Mouse (Mus musculus) neural tube, embryonic 11.5 days (tissue): Measurements from ENCODE around the gene Zkscan1. TPM values are rescaled to one million over a fixed set of nuclear protein-coding genes. Genes with fewer than 3 reads are reported as not detected.
"Not testable (repeated sequence)": the region's sequence is repeated elsewhere in the genome, so short reads cannot be mapped to it uniquely, and the experiment has no call there.

Source experiments
- ATAC-seq: fragments of 200-750 bp; cut with Nextera tagmentation; 2 replicates; pipeline ENCODE4 v1.8.0; 2017; ENCODE audit warnings: moderate number of reproducible peaks, mild to moderate bottlenecking, moderate TSS enrichment, moderate library complexity; ENCODE audit not compliant: insufficient read depth, low FRiP score, low TSS enrichment
- DNase-seq: peaks from one replicate; pipeline ENCODE4 v3.0.0-alpha.2; 2015; ENCODE audit warnings: low spot score
- H3K27ac ChIP-seq: fragments of 300-500 bp; sonication (generic); 2 replicates; pipeline ENCODE4 v1.5.1; 2014; ENCODE audit warnings: low read depth, mild to moderate bottlenecking, low read length
- H3K27me3 ChIP-seq: fragments of 300-500 bp; sonication (generic); 2 replicates; pipeline ENCODE4 v1.6.1; 2014; ENCODE audit warnings: mild to moderate bottlenecking, low read length, mixed read lengths; ENCODE audit not compliant: control insufficient read depth, insufficient read depth
- H3K36me3 ChIP-seq: fragments of 300-500 bp; sonication (generic); 2 replicates; pipeline ENCODE4 v1.6.1; 2014; ENCODE audit warnings: mild to moderate bottlenecking, low read length, moderate library complexity, mixed read lengths; ENCODE audit not compliant: control insufficient read depth, insufficient read depth
- H3K4me1 ChIP-seq: fragments of 300-500 bp; sonication (generic); 2 replicates; pipeline ENCODE4 v1.6.1; 2014; ENCODE audit warnings: low read length, mixed read lengths; ENCODE audit not compliant: control insufficient read depth, insufficient read depth
- H3K4me2 ChIP-seq: fragments of 300-500 bp; sonication (generic); 2 replicates; pipeline ENCODE4 v1.6.1; 2014; ENCODE audit warnings: low read depth, mild to moderate bottlenecking, moderate library complexity
- H3K4me3 ChIP-seq: fragments of 300-500 bp; sonication (generic); 2 replicates; pipeline ENCODE4 v1.5.1; 2014; ENCODE audit warnings: low read depth, low read length
- H3K9ac ChIP-seq: fragments of 300-500 bp; sonication (generic); 2 replicates; pipeline ENCODE4 v1.6.1; 2014; ENCODE audit warnings: mild to moderate bottlenecking, low read length
- H3K9me3 ChIP-seq: fragments of 300-500 bp; sonication (generic); 2 replicates; pipeline ENCODE4 v1.6.1; 2016; ENCODE audit warnings: low read length; ENCODE audit not compliant: control insufficient read depth
- WGBS: fragments of 180-500 bp; shearing (Covaris S2); extraction: QIAGEN DNeasy Blood & Tissue Kit; methylation state at CpG from one replicate; pipeline ENCODE4 v1.1.7; 2014; 5-methylcytosine and 5-hydroxymethylcytosine counted together
- polyA plus RNA-seq: library from polyadenylated mRNA; unstranded; fragments of >200 nt; fragmentation: Nextera tagmentation; extraction: Ambion mirVana; gene quantifications from 2 replicates; pipeline ENCODE4 v1.2.1, GENCODE M21; 2014

Gene Zkscan1
- polyA plus RNA-seq, 1 experiment from 2014 or later, result 45.1 TPM

DNA sequence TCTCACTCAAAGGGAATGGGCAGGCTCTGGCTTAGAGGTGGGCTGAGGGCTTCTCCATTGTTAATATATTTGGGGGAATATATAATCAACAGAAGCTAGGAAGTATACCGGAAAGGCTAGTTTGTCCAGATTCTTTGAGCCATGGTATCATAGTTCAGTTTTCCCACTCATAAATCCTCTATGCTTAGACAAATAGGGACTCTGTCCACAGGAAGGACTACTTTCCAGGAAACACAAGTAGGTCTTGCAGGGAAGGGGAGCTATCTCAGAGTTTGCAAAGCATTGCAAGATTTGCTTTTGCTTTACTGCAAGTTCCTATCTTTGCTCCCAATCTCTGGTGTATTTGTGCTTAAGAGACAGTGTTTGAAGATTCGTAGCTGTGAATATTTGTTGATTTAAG lies 20.1 kb downstream of the Zkscan1 start:
- Histone ChIP-seq H3K9ac (no peak overlapping the region), H3K27ac (no peak overlapping the region), H3K27me3 (no peaks in the 10 kb centered on the region), H3K9me3 (no peaks in the 10 kb centered on the region), H3K36me3 (peaks cover 8% of the 10 kb centered on the region), H3K4me2 (no peak overlapping the region), H3K4me3 (no peak overlapping the region), H3K4me1 (no peaks in the 10 kb centered on the region)
- ATAC-seq (no peak), DNase-seq (no peak)
- 96% methylated on average over 2 of the region's 2 CpGs for WGBS

DNA sequence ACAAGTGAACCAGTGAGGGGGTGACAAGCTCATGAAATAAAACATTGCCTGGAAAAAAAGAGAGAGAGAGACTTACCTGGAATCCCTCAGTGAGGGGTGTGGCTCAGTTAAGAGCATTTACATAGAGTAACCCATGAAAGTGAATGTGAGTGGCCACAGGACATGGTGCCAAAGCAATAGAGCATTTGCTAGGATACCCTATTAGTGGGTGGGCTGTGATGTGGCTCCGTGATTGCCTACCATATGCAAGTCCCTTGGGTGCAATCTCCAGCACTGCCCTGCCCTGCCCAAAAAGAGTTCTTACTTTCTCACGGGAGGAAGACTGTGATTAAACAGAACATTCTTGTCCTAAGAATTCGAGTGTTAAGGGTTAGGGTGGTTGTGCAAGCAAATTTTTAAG lies 22.2 kb downstream of the Zkscan1 start:
- H3K4me2 ChIP-seq, result no peak overlapping the region
- 61% methylated on average over 3 of the region's 3 CpGs for WGBS
- H3K9me3 ChIP-seq, result no peaks in the 10 kb centered on the region
- no peaks in the 10 kb centered on the region for H3K4me1 ChIP-seq
- no peak overlapping the region for H3K4me3 ChIP-seq
- H3K9ac ChIP-seq, result no peak overlapping the region
- no peak overlapping the region for H3K27ac ChIP-seq
- DNase-seq (no peak), ATAC-seq (no peak)
- H3K27me3 ChIP-seq, result no peaks in the 10 kb centered on the region
- peaks cover 4% of the 10 kb centered on the region for H3K36me3 ChIP-seq

DNA sequence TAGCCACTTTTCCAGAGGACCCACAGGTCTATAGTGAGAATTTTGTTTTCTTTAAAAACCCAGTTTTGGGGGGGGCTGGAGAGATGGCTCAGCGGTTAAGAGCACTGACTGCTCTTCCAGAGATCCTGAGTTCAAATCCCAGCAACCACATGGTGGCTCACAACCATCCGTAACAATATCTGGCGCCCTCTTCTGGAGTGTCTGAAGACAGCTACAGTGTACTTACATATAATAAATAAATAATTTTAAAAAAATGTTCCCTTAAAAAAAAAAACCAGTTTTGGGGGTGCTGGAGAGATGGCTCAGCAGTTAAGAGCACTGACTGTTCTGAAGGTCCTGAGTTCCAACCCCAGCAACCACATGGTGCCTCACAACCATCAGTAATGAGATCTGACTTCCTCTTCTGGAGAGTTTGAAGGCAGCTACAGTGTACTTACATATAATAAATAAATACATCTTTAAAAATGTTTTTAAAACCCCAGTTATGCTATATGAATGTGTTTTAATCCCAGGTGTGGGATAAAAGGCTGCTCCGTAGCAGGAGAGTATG lies 25.0 kb downstream of the Zkscan1 start:
- H3K4me3 ChIP-seq, H3K27me3 ChIP-seq, H3K4me1 ChIP-seq, H3K9me3 ChIP-seq, DNase-seq, H3K4me2 ChIP-seq, H3K9ac ChIP-seq, H3K36me3 ChIP-seq, H3K27ac ChIP-seq, ATAC-seq: not testable (repeated sequence)
- WGBS, result 71% methylated on average over 4 of the region's 4 CpGs

DNA sequence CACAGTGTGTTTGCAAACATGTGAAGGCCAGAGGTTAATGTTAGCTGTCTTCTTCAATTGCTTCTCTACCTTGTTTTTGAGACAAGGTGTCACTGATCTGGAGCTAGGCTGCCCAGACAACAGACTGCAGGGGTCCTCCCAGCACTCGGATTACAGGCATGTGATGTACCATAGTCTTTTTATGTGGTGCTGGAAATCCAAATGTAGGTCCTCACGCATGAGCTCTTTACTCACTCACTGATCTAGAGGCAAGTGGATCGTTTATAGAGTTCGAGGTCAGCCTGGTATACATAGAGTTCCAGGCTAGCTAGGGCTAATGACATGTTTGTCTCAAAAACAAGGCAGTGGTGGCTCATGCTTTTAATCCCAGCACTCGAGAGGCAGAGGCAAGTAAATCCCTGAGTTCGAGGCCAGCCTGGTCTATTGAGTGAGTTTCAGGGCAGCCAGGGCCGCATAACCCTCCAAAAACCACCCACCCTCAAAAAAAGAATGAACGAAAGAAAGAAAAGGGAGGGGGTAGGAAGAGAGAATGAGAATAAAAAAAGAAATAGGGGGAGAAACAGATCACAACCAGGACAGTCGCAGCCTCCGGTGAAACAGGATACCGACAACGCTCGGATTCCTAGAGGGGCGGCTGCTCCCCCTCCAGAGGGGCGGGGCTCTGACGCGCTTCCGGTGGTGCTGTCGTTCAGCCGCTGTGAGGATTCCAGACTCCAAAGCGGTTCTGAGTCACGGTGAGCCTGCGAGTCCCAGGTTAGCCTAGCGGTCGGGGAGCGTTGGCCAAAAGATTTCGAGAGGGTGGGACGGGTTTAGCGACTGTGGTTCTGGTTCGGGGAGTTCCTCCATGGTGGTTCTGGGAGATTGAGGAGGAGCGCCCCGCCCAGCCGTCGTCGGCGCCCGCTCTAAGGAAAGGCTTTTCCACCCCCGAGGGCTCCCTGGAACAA lies 31.6 kb downstream of the Zkscan1 start, which contains the start of gene Zscan21:
Gene Zscan21, plus strand, starts transcription at position 649 of the 944 bp plus-strand sequence.
- 6% methylated on average over 38 of the region's 38 CpGs for WGBS
- H3K4me1 ChIP-seq, result peaks cover 3% of the 10 kb centered on the region; the same call in 1 of the 2 replicates
- H3K9me3 ChIP-seq, result no peaks in the 10 kb centered on the region
- peak within 1 kb of the TSS; percentile 81 for H3K9ac ChIP-seq
- H3K27ac ChIP-seq, result peak within 1 kb of the TSS; percentile 69
- peak; percentile 92 for ATAC-seq
- 0 out of 2 replicates have a peak, but pooled peaks cover 2% of the 10 kb centered on the region for H3K36me3 ChIP-seq
- H3K27me3 ChIP-seq, result no peaks in the 10 kb centered on the region
- DNase-seq, result peak; percentile 93
- H3K4me2 ChIP-seq, result peak within 1 kb of the TSS; percentile 61
- peak within 1 kb of the TSS; percentile 66 for H3K4me3 ChIP-seq

DNA sequence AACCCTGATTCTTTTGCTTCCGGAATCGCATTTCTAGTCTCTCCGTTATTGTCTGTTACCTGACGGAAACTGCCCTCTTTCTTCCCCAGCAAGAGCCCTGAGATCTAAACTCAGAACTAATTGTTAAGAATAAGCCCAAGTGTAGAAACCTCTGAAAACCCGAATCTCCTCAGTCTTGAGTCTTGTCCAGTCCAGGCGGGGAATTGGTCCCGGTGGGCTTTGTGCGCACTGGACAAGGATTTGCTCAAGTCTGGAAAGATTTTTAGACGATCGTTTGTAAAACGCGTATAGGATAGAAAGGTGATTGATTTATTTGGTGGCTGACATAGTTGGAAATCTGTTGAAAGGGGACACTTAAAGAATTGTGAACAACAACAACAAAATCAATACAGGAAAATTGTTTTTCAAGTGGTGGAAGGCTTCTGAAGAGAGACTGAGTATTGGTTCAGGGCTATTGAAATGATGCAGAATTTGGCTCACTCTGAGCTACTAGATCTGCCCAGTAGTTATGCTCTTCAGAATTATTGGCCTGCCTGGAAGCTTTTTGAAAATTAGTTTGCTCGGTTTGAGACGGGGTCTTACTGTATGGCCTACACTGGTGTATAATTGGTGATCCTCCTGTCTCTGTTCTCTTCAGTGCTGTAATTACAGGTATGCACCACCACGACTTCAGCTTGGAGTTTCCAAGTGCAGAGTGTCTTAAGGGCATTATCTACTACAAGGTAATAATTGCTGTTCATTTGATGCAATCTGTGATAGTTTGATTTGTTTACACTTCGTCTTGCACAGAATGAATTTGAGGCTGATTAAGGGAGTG lies 32.5 kb downstream of the Zkscan1 start:
- Histone ChIP-seq H3K36me3 (0 out of 2 replicates have a peak, but pooled peaks cover 2% of the 10 kb centered on the region), H3K4me2 (peak overlapping the region; percentile 61), H3K27ac (peak overlapping the region; percentile 69), H3K4me3 (peak overlapping the region; percentile 66), H3K27me3 (no peaks in the 10 kb centered on the region), H3K9ac (peak overlapping the region; percentile 81), H3K4me1 (peaks cover 3% of the 10 kb centered on the region; the same call in 1 of the 2 replicates), H3K9me3 (no peaks in the 10 kb centered on the region)
- no peak for DNase-seq
- peak; percentile 39; the same call in 1 of the 2 replicates for ATAC-seq
- 14% methylated on average over 16 of the region's 16 CpGs for WGBS

DNA sequence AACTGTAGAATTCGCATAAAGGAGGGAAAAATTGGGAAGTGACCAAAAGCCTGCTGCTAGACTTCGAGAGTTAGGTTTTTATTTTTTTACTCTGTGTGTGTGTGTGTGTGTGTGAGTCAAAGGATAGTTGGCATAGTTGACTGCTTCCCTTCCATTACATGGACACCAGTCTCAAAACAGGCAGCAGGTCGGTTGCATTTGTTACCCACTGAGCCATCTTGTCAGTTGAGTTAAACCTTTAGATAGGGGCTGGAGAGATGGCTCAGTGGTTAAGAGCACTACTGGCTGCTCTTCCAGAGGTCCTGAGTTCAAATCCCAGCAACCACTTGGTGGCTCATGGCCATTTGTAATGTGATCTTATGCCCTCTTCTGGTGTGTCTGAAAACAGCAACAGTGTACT lies 33.2 kb downstream of the Zkscan1 start:
- no peak for ATAC-seq
- Histone ChIP-seq H3K4me3 (peak overlapping the region; percentile 66), H3K27me3 (no peaks in the 10 kb centered on the region), H3K9me3 (no peaks in the 10 kb centered on the region), H3K27ac (no peak overlapping the region), H3K4me2 (peak overlapping the region; percentile 61), H3K36me3 (0 out of 2 replicates have a peak, but pooled peaks cover 2% of the 10 kb centered on the region), H3K4me1 (peaks cover 3% of the 10 kb centered on the region; the same call in 1 of the 2 replicates), H3K9ac (no peak overlapping the region)
- WGBS, result 92% methylated on average over 3 of the region's 3 CpGs
- DNase-seq, result no peak

DNA sequence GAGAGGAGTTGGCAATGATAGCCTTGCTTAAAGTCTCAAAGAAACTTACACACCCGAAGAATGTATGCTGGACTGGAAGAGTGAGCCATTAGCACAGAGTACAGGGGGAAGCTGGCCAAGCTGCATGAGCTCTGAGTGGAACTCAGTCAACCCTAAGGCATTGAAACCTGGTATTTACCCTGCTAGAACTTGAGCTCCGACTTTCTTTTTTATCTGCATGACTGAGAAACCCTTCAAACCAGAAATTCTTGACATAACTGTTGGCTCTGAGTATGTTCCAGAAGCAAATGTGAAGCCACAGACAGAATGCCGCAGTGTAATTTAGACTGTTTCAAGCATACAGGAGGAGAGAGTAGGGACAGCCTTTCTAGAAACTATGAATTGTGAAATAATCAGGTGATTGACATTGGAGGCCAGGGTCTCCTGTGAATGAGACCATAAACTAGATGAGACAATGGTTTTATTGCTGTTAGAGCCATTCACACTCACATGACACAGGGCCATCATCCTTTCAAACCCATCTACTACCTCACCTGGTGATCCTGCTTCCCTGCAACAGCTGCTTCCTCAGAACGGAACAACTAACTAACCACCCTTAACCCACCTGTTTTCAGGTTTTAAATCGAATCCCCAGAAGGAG lies 47.7 kb downstream of the Zkscan1 start:
- ATAC-seq (no peak), DNase-seq (no peak)
- H3K27me3 ChIP-seq, result no peaks in the 10 kb centered on the region
- H3K4me3 ChIP-seq, result no peak overlapping the region
- H3K9me3 ChIP-seq, result no peaks in the 10 kb centered on the region
- no peak overlapping the region for H3K9ac ChIP-seq
- no peak overlapping the region for H3K4me2 ChIP-seq
- H3K36me3 ChIP-seq, result peaks cover 24% of the 10 kb centered on the region
- H3K4me1 ChIP-seq, result no peaks in the 10 kb centered on the region
- no peak overlapping the region for H3K27ac ChIP-seq
- WGBS, result 76% methylated on average over 5 of the region's 5 CpGs

DNA sequence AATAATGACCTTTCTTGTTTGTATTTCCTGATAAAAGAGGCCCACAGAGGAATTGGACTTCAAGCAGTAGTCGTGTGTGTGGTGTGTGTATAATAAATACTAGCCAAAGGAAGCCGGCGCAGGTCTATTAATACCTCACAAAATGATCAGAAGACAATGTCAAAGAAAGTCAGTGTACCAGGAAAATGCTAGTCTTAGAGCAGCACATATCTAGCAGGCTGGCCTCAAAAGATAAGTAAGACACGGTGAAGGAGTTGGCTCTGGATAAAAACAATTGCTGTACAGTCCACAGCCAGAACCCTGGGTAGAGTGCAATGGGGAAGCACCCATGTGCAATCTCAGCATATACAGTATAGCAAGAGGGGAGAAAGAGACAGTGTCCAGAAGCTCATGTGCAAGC lies 52.4 kb downstream of the Zkscan1 start:
- Histone ChIP-seq H3K9me3 (no peaks in the 10 kb centered on the region), H3K27me3 (no peaks in the 10 kb centered on the region), H3K27ac (no peak overlapping the region), H3K36me3 (peaks cover 13% of the 10 kb centered on the region; the same call in 1 of the 2 replicates), H3K4me2 (no peak overlapping the region), H3K4me1 (no peaks in the 10 kb centered on the region), H3K9ac (no peak overlapping the region), H3K4me3 (no peak overlapping the region)
- WGBS, result 90% methylated on average over 4 of the region's 4 CpGs
- no peak for ATAC-seq
- no peak for DNase-seq
